Mouse (Mus musculus) heart, adult 2 months (tissue): Measurements from ENCODE around the gene Daam1.

ENCODE experiments used
- CTCF ChIP-seq: fragments of 200-600 bp; IDR thresholded peaks from 2 replicates; pipeline ENCODE4 v1.8.1; 2022; ENCODE audit warnings: antibody characterized with exemption, mild to moderate bottlenecking, moderate library complexity
- EP300 ChIP-seq: fragments of 200-500 bp; IDR thresholded peaks from 2 replicates; pipeline ENCODE4 v1.6.1; 2011; ENCODE audit warnings: low read depth, low read length, control low read depth; ENCODE audit not compliant: insufficient read depth
- POLR2A ChIP-seq: fragments of 200-500 bp; IDR thresholded peaks from 2 replicates; pipeline ENCODE4 v1.6.1; 2011; ENCODE audit warnings: mild to moderate bottlenecking, low read depth, low read length, control low read depth; ENCODE audit not compliant: insufficient read depth

- no peak for TF ChIP-seq CTCF
- TF ChIP-seq EP300: no peak
- no peak for TF ChIP-seq POLR2A
Observed at GRCm38 (mm10) chr12:72039501-72039900, 208.6 kb downstream of the Daam1 start.
